Mouse (Mus musculus) kidney, adult 9 months (tissue): ENCODE data around the gene Cstad.
A peak's percentile ranks its signal among the peaks of the same experiment; 100 is the strongest.

ENCODE experiments used
- DNase-seq: peaks from one replicate; pipeline ENCODE4 v3.0.0; 2022

Gene Cstad

GRCm38 (mm10) chr2:30594641-30595379 is at the start of gene Cstad:
Gene Cstad, plus strand, starts transcription at chr2:30595040.
- DNase-seq: peak; percentile 78

DNA sequence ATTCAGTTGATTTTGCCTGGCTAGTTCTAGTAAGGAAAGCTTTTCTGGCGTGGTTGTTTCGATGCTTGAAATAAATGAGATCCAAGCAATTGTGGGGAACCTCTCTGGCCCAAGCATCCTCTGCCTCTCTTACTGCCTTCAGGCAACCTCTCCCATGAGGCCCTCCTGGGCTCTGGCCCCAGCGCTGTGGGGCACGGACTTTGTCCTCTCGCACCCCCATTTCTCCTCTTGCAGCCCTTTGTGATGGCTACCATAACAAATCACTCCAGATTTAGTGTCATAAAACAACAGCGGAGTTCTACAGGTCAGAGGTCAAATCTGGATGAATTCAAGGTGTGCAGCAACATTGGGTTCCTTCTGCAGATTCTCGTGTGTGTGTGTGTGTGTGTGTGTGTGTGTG is 49.1 kb upstream of the Cstad start:
- DNase-seq: no peak

DNA sequence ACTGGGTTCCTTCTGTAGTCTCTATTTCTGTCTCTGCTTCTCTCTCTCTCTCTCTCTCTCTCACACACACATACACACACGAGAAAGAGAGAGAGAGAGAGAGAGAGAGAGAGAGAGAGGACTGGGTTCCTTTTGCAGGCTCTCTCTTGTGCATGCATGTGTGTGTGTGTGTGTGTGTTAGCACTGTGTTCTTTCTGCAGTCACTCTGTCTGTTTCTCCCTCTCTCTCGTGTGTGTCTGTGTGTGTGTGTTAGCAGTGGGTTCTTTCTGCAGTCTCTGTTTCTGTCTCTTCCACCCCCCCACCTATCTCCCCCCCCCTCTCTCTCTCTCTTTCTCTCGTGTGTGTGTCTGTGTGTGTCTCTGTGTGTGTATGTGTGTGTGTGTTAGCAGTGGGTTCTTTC is 48.6 kb upstream of the Cstad start:
- no peak for DNase-seq

- DNase-seq: peak; percentile 65
Observed at GRCm38 (mm10) chr2:30547455-30548217, 47.2 kb upstream of the Cstad start.

GRCm38 (mm10) chr2:30551579-30551978 is 43.3 kb upstream of the Cstad start:
- no peak for DNase-seq

GRCm38 (mm10) chr2:30553851-30554540 is 40.8 kb upstream of the Cstad start:
- peak; percentile 57 for DNase-seq

GRCm38 (mm10) chr2:30555257-30555656 is 39.6 kb upstream of the Cstad start:
- DNase-seq: no peak

- DNase-seq: no peak
Observed at GRCm38 (mm10) chr2:30556495-30556894, 38.3 kb upstream of the Cstad start.

GRCm38 (mm10) chr2:30559552-30559951 is 35.3 kb upstream of the Cstad start:
- DNase-seq: no peak

- DNase-seq: no peak
Observed at GRCm38 (mm10) chr2:30562553-30562952, 32.3 kb upstream of the Cstad start.

- no peak for DNase-seq
Observed at GRCm38 (mm10) chr2:30571647-30572046, 23.2 kb upstream of the Cstad start.

DNA sequence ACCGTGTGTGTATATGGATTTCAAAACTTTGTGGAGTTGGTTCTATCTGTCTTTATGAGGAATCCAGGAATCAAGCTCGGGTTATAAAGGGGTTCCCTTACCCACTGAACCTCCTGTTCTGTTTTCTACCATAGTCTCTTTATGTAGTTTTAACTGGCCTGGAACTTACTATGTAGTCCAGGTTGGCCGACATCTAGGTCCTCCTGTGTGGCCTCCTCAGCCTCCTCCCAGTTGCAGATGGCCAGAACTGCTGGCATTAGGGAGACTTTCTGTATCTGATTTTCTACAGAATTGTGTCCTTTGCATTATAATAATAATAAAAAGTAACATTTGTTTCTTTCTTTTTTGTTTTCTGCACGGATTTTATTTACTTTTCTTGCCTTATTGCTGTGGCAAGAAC is 21.3 kb upstream of the Cstad start:
- DNase-seq: no peak

GRCm38 (mm10) chr2:30577010-30577409 is 17.8 kb upstream of the Cstad start:
- no peak for DNase-seq

- no peak for DNase-seq
Observed at GRCm38 (mm10) chr2:30578006-30578405, 16.8 kb upstream of the Cstad start.

GRCm38 (mm10) chr2:30587161-30587560 is 7.7 kb upstream of the Cstad start:
- peak; percentile 71 for DNase-seq

GRCm38 (mm10) chr2:30587671-30588070 is 7.2 kb upstream of the Cstad start:
- DNase-seq: no peak

GRCm38 (mm10) chr2:30588985-30589511 is 5.8 kb upstream of the Cstad start:
- DNase-seq: no peak

DNA sequence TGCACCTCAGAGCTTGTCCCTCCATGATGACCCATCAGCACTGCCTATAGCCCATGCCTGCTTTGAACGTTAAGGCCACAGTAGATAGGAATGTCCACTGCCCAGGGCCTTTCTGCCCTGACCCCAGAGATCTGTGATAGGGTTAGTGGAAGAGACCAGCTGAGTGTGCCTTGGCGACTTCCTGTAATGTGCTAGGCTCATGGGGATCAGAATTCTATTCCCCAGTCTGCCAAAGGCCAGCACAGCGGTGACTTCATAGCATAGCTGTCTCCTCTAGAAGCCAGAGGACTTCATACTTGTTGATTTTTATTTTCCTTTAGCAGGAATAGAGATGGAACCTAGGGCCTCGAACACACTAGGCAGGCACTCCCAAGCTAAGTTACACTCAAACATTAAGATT is 5.1 kb upstream of the Cstad start:
- no peak for DNase-seq

GRCm38 (mm10) chr2:30590909-30591308 is 3.9 kb upstream of the Cstad start:
- DNase-seq: peak; percentile 82

GRCm38 (mm10) chr2:30592391-30592790 is 2.4 kb upstream of the Cstad start:
- no peak for DNase-seq

DNA sequence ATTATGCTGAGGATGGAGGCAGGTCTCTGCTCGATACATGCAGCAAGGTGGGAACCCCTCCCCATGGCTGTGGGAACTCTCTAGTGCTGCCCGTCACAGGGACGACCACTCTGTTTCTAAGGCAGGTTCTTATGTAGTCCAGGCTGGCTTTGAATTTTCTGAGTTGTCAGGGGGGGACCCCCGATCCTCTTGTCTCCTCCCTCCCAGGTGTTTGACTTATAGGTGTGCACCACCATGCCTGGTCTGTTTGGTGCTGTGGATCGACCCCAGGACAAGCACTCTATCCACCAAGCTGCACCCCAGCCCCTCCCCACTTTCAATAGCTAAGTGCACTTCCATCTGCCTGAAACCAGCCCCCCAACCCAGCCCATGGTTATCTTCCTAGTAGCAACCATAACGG is 1.9 kb upstream of the Cstad start:
- no peak for DNase-seq

GRCm38 (mm10) chr2:30593636-30594310 is 1.1 kb upstream of the Cstad start:
- DNase-seq: no peak

DNA sequence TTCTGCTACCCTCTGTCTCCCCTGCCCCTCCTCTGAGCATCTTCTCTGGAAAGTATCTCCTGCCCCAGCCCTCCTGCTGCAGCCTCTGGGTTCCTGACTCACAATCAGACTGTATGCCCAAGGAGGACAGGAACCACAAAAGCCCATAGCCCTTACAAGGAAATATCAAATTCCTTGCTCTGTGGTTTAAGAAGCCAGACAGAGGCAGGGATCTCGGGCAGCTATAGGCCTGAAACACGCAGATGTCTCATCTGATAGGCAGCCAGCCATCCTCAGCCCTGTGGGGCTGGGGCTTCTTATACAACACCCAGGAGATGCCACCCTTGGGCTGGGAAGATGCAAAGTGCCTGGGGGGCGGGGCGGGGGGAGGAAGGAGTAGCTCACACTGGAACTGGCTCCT is 956 bp downstream of the Cstad start:
- DNase-seq: no peak
